Mouse (Mus musculus) C3H10T1/2 (cell line): ENCODE data around the gene Akr1b3. TPM values are rescaled to one million over a fixed set of nuclear protein-coding genes. Genes with fewer than 3 reads are reported as not detected.

Experiments
- polyA plus RNA-seq, 2 experiments: library from polyadenylated mRNA; unstranded; fragments of >200 nt; fragmentation: generic; extraction: Trizol; gene quantifications; one replicate each; pipeline ENCODE4 v1.2.1; 2012; ENCODE audit warnings: missing spikeins in 2 of 2

The Akr1b3 gene
- 100 to 1,000 TPM; 136 to 374 TPM for polyA plus RNA-seq

DNA sequence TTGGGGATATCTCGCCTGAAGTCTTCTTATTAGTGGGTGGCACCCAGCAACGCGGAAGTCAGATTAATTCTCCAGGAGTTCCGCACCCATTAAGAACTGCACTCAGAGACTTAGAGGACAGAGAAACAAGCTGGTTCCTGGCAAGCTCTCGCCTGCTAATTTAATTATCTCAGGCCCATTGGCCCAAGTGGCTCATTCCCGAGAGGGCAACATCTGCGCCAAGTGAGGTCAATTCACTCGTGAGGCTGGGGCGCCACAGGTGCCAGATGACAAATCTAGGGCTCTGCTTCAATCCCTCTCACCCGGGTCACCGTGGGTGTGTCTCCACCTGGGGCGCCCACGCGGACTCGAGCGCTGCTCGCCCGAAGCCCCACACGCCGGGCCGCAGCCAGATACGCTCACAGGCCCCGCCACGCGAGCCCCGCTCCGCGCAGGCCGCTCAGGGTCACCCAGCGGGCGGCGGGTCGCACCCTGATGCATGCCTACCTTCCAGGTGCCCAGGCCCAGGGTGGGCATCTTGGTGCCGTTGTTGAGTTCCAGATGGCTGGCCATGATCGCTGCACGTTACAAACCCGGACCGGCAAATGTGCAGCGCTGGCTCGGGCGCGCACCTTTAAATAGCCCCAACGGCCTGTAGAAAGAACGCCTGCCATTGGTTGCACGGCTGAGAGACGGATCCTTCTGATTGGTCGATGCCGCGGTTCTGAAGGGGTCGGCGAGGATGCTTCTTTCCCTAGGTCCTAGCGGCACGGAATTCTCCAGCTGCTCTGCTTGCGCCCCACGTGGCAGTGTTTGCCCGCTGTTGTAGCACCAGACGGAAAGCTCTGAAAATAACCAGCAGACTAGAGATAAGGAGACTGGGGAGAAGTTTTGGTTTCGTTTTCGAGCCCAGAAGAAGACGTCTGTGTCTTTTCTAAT lies at the start of gene Akr1b3:
Akr1b3 (minus strand) TSS at position 625 of the 918 bp plus-strand sequence.

DNA sequence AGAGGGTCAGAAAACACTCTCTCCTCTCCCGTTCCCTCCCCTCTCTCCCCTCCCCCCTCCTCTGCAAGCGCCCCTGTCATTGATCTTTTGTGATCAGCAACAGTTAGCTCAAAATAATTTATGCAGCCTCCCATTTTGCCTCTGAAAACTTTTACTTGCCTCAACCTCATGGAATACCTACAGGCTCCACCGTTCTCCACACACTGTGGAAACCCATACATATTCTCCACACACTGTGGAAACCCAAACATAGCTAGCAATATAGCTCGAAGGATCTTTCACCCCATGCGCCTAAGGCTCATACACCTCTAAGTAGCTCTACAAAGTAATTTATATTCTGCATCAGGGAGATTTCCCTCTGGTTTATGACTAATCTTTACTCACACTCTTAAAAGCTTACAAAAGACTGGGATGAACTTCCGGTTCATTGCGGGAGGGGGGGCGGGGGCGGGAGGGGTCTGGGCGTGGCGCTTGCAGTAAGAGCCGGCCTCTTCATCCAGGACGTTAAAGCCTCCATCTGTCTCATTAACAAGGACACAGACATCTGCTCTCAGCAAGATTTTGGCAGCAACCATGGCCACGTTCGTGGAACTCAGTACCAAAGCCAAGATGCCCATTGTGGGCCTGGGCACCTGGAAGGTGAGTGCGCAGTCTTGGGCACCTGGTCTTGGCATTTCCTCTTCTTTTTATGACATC lies 36.5 kb upstream of the Akr1b3 start, which contains the start of gene Akr1b8:
Akr1b8 (plus strand) TSS at position 462 of the 696 bp plus-strand sequence.

Other genes starting within 250 kb of the Akr1b3 start
- gene Slc35b4, start 140.4 kb downstream of the Akr1b3 start, polyA plus RNA-seq, result 10 to 100 TPM in 1 of 2 experiments, 1 to 10 TPM in 1; 5.6 to 20.8 TPM
- 10 to 100 TPM; 57.6 to 76.8 TPM for gene Akr1b8, start 36.6 kb upstream of the Akr1b3 start, polyA plus RNA-seq
- gene Akr1b10, start 66.7 kb upstream of the Akr1b3 start, polyA plus RNA-seq, result 10 to 100 TPM in 1 of 2 experiments, 1 to 10 TPM in 1; 6.1 to 22.8 TPM
- under 1 TPM; 0.04 TPM for gene Akr1b7, start 94.9 kb upstream of the Akr1b3 start, polyA plus RNA-seq
- 10 to 100 TPM; 10.5 TPM for gene Bpgm, start 158.7 kb upstream of the Akr1b3 start, polyA plus RNA-seq